Mouse (Mus musculus) limb, embryonic 15.5 days (tissue): ENCODE results near the gene Alkbh3. TPM values are rescaled to one million over a fixed set of nuclear protein-coding genes. Genes with fewer than 3 reads are reported as not detected.

ENCODE experiments used
- ATAC-seq: fragments of 200-750 bp; cut with Nextera tagmentation; 2 replicates; pipeline ENCODE4 v1.8.0; 2017; ENCODE audit warnings: low read depth, moderate TSS enrichment; ENCODE audit not compliant: insufficient number of reproducible peaks, low FRiP score, low TSS enrichment
- H3K27ac ChIP-seq: fragments of 300-500 bp; sonication (generic); 2 replicates; pipeline ENCODE4 v1.5.1; 2015; ENCODE audit warnings: moderate library complexity, mild to moderate bottlenecking, inconsistent platforms
- H3K27me3 ChIP-seq: fragments of 300-500 bp; sonication (generic); 2 replicates; pipeline ENCODE4 v1.6.1; 2015; ENCODE audit warnings: inconsistent platforms
- H3K36me3 ChIP-seq: fragments of 300-500 bp; sonication (generic); 2 replicates; pipeline ENCODE4 v1.6.1; 2015; ENCODE audit warnings: inconsistent platforms
- H3K4me1 ChIP-seq: fragments of 300-500 bp; sonication (generic); 2 replicates; pipeline ENCODE4 v1.6.1; 2015; ENCODE audit warnings: inconsistent platforms
- H3K4me2 ChIP-seq: fragments of 300-500 bp; sonication (generic); 2 replicates; pipeline ENCODE4 v1.6.1; 2015; ENCODE audit warnings: mild to moderate bottlenecking, inconsistent platforms
- H3K4me3 ChIP-seq: fragments of 300-500 bp; sonication (generic); 2 replicates; pipeline ENCODE4 v1.5.1; 2015; ENCODE audit warnings: mild to moderate bottlenecking, inconsistent platforms
- H3K9ac ChIP-seq: fragments of 300-500 bp; sonication (generic); 2 replicates; pipeline ENCODE4 v1.6.1; 2015; ENCODE audit warnings: inconsistent platforms
- H3K9me3 ChIP-seq: fragments of 300-500 bp; sonication (generic); 2 replicates; pipeline ENCODE4 v1.6.1; 2016; ENCODE audit warnings: inconsistent platforms
- WGBS: fragments of 180-500 bp; shearing (Covaris S2); methylation state at CpG from one replicate; pipeline ENCODE4 v1.1.7; 2015; 5-methylcytosine and 5-hydroxymethylcytosine counted together
- polyA plus RNA-seq: library from polyadenylated mRNA; unstranded; fragments of >200 nt; fragmentation: Nextera tagmentation; extraction: Ambion mirVana; gene quantifications from 2 replicates; pipeline ENCODE4 v1.2.1, GENCODE M21; 2015

Alkbh3 gene
- polyA plus RNA-seq, 1 experiment from 2014 or later: 63.1 TPM

DNA sequence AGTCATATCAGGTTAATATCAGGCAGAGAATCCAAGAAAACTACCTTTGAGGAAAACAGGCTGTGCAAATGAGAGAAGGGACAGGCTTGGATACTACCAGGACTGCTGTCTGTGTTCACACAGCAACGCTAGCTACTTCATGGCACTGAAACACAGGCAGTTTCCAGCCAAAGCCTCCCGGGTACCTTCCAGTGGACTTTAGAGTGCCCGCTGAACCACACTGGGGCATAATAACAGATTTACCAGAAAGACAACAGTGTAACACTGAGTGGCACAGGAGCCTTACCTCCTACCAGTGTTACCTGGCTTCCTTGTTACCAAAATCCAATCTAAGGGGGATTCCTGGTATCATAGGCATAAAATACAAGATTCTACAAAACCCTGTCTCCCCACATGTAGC is 31.9 kb upstream of the Alkbh3 start:
- ATAC-seq: no peak
- H3K36me3 ChIP-seq: peaks cover 2% of the 10 kb centered on the region; the same call in 1 of the 2 replicates
- H3K4me3 ChIP-seq: no peak overlapping the region
- H3K27me3 ChIP-seq: no peaks in the 10 kb centered on the region
- no peak overlapping the region for H3K4me2 ChIP-seq
- H3K27ac ChIP-seq: no peak overlapping the region
- 90% methylated on average over 3 of the region's 3 CpGs for WGBS
- H3K9ac ChIP-seq: no peak overlapping the region
- no peaks in the 10 kb centered on the region for H3K4me1 ChIP-seq
- H3K9me3 ChIP-seq: no peaks in the 10 kb centered on the region

DNA sequence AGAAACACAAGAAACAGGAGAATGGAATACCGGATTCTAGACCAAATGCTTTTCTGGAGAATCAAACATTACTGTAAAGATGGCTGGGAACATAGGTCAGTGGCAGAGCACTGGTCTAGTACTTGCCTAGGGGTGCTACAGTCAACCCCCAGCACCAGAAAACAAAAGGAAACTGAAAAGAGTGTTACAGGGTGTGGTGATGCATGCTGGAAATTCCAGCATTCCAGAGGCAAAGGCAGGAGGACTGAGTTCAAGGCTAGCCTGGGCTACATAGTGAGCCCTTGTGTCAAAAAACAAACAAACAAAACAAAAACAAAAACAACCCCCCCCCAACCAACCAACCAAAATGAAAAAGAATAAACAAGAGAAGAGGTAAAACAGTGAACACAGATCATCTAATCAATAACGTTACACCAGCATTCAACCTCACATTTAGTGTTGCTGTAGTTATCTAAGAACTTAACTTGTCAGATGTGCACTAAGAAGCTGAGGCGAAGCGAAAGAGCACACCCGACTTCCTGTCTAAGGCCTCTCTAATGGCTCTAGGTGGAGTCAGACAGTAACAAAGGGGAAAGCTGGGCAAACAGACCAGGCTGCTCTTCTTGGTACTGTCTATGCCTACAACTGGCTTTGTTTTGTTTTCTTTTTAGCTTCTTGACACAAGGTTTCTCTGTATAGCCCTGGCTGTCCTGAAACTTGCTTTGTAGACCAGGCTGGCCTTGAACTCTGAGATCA is 30.0 kb upstream of the Alkbh3 start:
- WGBS: 87% methylated on average over 5 of the region's 5 CpGs
- no peaks in the 10 kb centered on the region for H3K4me1 ChIP-seq
- peaks cover 2% of the 10 kb centered on the region; the same call in 1 of the 2 replicates for H3K36me3 ChIP-seq
- no peak overlapping the region for H3K9ac ChIP-seq
- H3K9me3 ChIP-seq: no peaks in the 10 kb centered on the region
- ATAC-seq: no peak
- H3K27me3 ChIP-seq: no peaks in the 10 kb centered on the region
- H3K27ac ChIP-seq: no peak overlapping the region
- no peak overlapping the region for H3K4me3 ChIP-seq
- H3K4me2 ChIP-seq: no peak overlapping the region

DNA sequence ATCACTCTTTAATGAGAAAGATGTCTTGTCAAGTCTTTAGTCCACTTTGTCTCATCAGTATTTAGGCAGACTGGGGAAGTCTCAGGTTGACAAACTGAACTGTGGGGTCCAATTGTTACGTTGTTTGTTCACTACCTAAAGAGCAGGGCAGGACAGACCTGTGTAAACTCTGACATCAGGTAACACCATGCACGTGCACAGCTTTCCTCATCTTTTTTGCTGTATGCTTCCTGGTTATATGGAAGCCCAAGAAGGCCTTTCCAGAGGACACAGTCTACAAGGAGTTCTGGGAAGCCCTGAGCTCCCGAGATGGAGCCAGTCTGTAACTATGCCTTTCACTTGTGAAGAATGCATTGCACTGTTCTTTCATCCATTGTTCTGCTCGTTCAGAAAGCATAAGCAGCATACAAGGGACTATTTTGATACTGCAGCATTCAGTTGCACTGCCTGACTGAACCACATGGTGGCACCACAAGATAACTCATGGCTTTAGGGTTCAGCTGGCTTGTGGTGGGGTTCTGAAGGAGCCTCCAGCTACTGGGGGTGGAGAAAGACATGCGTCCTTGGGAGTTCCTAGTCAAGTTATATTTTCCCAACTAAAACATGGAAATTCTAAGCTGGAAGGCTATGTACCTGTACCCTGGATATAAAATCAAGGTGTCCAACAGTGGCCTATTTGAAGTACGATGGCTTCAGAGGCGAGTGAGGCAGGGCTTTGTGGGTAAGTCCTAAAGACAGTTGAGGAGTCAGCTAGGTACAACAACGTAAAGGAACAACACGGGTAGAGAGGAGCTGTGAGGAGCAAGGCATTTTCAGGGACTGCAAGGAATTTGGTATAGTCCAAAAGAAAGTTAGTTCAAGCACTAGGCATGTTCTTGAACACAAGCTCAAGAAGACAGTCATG is 25.1 kb upstream of the Alkbh3 start:
- Histone ChIP-seq H3K27me3 (no peaks in the 10 kb centered on the region), H3K9me3 (no peaks in the 10 kb centered on the region), H3K9ac (no peak overlapping the region), H3K4me2 (no peak overlapping the region), H3K27ac (no peak overlapping the region), H3K4me1 (no peaks in the 10 kb centered on the region), H3K4me3 (no peak overlapping the region), H3K36me3 (peaks cover 22% of the 10 kb centered on the region)
- ATAC-seq: no peak
- WGBS: 74% methylated on average over 9 of the region's 9 CpGs

DNA sequence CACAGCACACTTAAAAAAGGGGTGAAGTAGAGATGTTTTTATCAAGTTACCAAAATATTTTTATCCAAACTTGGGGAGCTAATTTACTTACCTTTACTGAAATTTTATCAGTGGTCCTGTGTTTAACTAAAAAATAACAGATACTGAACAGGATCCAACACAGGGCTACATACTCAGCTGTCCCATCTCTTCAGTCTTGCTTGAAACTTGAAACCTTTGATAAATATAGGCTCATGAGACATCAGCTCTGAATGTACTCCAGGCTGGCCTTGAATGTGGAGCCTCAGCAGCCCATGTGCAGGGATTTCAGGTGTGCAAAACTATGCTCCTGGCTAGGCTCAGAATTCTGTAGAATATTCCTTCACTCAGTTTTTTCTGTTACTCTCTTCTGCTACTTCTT is 20.0 kb upstream of the Alkbh3 start:
- Histone ChIP-seq H3K4me1 (no peaks in the 10 kb centered on the region), H3K9me3 (no peaks in the 10 kb centered on the region), H3K27ac (no peak overlapping the region), H3K4me3 (no peak overlapping the region), H3K4me2 (no peak overlapping the region), H3K9ac (no peak overlapping the region), H3K36me3 (peaks cover 20% of the 10 kb centered on the region), H3K27me3 (no peaks in the 10 kb centered on the region)
- ATAC-seq: no peak

DNA sequence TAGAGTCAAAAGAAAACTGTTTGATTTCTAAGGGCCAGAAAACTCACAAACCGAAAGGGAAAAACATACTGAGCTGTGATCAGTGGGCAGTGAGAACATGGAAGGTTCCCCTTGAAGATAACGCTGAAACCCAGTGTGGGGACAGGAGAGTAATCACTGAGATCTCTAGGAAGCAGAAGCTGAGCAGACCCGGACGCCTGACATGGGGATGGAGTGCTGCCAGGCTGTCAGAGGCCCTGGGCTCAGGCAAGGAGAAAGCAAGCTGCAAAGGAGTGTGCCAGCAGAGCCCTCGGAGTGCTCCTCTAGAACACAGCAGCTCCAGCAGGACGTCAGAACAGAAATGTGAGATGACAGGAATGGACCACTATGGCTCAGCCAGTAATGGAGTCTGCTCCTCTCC is 14.0 kb upstream of the Alkbh3 start:
- Histone ChIP-seq H3K27ac (no peak overlapping the region), H3K36me3 (no peaks in the 10 kb centered on the region), H3K9ac (no peak overlapping the region), H3K27me3 (no peaks in the 10 kb centered on the region), H3K4me2 (no peak overlapping the region), H3K9me3 (no peaks in the 10 kb centered on the region), H3K4me3 (no peak overlapping the region), H3K4me1 (no peaks in the 10 kb centered on the region)
- WGBS: 61% methylated on average over 6 of the region's 6 CpGs
- no peak for ATAC-seq

DNA sequence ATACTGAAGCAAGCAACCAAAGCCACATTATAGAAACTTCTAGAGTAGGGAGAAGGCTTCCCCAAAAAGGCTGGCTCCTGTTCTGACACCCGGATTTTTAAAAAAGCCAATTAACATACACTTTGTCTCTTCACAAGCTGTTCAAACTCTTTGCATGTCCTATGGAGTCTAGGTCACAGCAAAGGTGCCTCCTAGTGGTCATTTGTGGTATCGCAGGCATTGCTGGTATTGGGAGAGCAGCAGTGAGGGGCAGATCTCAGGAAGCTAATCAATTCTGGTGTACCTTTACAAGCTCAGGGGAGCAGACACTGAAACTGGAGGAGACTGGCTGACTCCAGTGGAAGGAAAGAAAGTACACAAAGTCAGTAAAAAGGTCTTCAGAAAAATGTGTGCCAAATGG is 8.3 kb downstream of the Alkbh3 start:
- H3K27me3 ChIP-seq: no peaks in the 10 kb centered on the region
- H3K9ac ChIP-seq: no peak overlapping the region
- H3K4me3 ChIP-seq: no peak overlapping the region
- ATAC-seq: no peak
- H3K4me2 ChIP-seq: no peak overlapping the region
- no peak overlapping the region for H3K27ac ChIP-seq
- no peaks in the 10 kb centered on the region for H3K4me1 ChIP-seq
- H3K36me3 ChIP-seq: peaks cover 86% of the 10 kb centered on the region
- H3K9me3 ChIP-seq: no peaks in the 10 kb centered on the region
- 8% methylated on average over 2 of the region's 2 CpGs for WGBS

DNA sequence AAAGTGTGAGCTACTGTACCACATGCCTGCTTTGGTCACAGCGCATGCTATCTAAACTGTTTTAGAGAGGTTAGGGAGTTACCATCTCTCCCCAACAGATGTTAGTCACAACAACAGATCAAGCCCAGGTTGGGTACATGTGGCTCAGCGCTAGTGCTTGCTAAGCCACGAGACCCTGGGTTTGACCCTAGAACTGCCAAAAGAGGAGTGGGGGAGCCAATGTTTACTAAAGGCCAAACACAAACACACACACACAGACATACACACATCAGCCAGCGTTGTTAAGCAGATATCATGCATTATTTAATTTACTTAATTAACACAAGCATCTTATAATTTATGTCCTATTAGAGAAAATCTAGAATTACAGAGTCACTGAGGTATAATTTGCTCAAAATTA is 8.7 kb downstream of the Alkbh3 start:
- Histone ChIP-seq H3K27ac (no peak overlapping the region), H3K9ac (no peak overlapping the region), H3K36me3 (peaks cover 88% of the 10 kb centered on the region), H3K9me3 (no peaks in the 10 kb centered on the region), H3K4me3 (no peak overlapping the region), H3K4me1 (no peaks in the 10 kb centered on the region), H3K4me2 (no peak overlapping the region), H3K27me3 (no peaks in the 10 kb centered on the region)
- ATAC-seq: no peak
- WGBS: 80% methylated on average over 4 of the region's 4 CpGs

DNA sequence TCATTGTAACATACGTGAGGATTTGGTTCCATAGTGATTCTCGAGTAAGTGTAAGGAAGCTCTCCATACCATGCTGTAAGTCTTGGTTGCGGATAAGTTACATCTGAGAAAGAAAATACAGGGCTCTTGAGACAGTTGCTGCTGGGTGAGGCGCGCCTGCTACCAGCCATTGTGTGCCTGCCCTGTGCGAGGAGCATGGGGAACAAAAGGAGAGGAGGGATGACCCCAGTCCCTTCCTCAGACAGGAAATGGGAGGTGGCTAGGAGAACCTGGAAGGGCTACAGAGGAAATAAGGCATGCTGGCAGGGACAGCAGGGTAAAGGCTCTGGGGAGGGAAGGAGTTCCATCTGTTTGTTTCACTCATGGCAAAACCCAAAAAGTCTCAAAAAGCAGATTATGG is 9.2 kb downstream of the Alkbh3 start:
- no peaks in the 10 kb centered on the region for H3K27me3 ChIP-seq
- H3K36me3 ChIP-seq: peaks cover 88% of the 10 kb centered on the region
- no peak overlapping the region for H3K9ac ChIP-seq
- no peak overlapping the region for H3K4me2 ChIP-seq
- no peak for ATAC-seq
- H3K4me1 ChIP-seq: no peaks in the 10 kb centered on the region
- no peaks in the 10 kb centered on the region for H3K9me3 ChIP-seq
- WGBS: 82% methylated on average over 6 of the region's 6 CpGs
- H3K4me3 ChIP-seq: no peak overlapping the region
- no peak overlapping the region for H3K27ac ChIP-seq

DNA sequence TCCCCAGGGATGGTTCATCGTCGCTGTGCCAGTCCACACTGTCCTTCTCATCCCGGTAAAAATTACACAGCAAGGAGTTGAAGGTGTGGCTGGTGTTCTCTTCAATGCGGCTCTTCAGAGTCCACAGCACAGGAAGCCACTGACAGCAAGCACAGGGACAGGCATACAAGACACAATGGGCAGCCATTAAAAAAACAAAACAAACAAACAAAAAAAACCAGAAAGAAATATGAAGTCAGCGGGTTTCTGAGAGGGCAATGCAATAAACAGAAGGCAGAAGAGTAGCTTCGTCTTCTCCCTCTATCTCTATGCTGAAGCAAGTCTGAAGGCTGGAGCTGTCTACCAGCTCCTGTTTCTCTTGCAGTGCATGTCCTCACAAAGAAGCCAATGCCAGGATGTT is 14.4 kb downstream of the Alkbh3 start, which contains the start of gene Gm27027:
TSS of gene Gm27027 (minus strand) at position 101 of the 400 bp plus-strand sequence.
- Histone ChIP-seq H3K27me3 (no peaks in the 10 kb centered on the region), H3K27ac (no peak within 1 kb of the TSS), H3K9me3 (no peaks in the 10 kb centered on the region), H3K36me3 (peaks cover 88% of the 10 kb centered on the region), H3K4me2 (no peak within 1 kb of the TSS), H3K4me1 (no peaks in the 10 kb centered on the region), H3K9ac (no peak within 1 kb of the TSS), H3K4me3 (no peak within 1 kb of the TSS)
- 90% methylated on average over 6 of the region's 6 CpGs for WGBS
- ATAC-seq: no peak

DNA sequence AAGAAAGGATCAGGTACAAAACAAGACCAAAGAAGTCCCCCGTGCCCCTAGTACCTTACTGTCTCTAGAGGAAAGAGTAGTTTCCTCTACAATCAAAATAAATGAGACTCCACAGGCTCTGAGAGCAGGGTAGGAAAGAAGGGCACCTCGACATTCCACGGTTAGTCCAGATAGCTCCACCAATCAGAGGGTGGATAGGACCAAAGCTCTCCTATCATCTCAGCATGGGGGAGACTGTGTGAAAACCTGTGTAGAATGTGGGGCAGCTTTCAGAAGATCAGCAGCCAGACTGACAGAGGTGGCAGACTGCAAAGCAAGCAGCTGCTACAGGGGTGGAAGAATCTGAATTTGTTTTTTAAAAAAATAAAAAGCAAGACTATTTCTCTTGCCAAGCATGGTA is 17.8 kb downstream of the Alkbh3 start:
- no peak overlapping the region for H3K9ac ChIP-seq
- no peak overlapping the region for H3K27ac ChIP-seq
- no peaks in the 10 kb centered on the region for H3K9me3 ChIP-seq
- ATAC-seq: no peak
- no peaks in the 10 kb centered on the region for H3K27me3 ChIP-seq
- H3K36me3 ChIP-seq: peaks cover 95% of the 10 kb centered on the region
- no peaks in the 10 kb centered on the region for H3K4me1 ChIP-seq
- no peak overlapping the region for H3K4me2 ChIP-seq
- H3K4me3 ChIP-seq: no peak overlapping the region
- 70% methylated on average over 3 of the region's 3 CpGs for WGBS

DNA sequence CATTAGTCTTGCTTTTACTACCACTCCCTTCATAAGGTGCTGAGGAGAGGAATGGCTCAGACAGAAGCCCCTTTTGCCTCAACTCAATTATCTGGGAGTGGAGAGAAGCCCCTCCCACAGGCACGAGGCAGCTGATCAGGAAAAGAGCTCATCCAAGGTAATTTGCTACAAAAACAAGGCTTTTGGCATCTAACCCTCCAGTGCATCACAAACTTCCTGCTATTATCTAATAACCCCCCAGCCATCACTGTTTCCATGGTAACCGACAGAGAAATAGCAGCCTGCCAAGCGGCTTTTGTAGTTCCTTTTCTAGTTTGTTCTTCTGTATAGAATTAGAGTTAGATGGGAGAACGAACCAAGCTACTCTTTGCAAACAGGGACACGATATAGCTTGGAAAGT is 18.3 kb downstream of the Alkbh3 start:
- Histone ChIP-seq H3K4me1 (no peaks in the 10 kb centered on the region), H3K9ac (no peak overlapping the region), H3K9me3 (no peaks in the 10 kb centered on the region), H3K4me3 (no peak overlapping the region), H3K36me3 (peaks cover 93% of the 10 kb centered on the region), H3K27me3 (no peaks in the 10 kb centered on the region), H3K4me2 (no peak overlapping the region), H3K27ac (no peak overlapping the region)
- WGBS: 65% methylated on average over 5 of the region's 5 CpGs
- ATAC-seq: no peak

DNA sequence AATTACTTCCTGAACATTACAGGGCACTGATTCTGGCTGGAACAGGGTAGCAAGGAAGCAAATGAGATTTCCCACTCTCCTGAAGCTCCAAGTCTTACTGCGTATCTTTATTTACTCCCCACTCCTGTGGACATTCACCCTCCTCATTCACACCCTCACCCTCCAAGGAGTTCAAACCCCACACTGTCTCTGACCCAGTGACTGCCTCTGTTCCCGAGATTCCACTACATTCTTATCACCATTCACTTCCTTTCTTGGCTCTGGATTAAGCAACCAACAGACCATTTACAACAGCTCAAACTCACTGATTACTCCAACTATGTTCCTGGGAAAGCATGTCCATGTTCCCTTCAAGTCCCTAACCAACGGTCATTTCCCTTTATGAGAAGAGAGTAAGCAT is 19.3 kb downstream of the Alkbh3 start:
- H3K4me2 ChIP-seq: no peak overlapping the region
- no peak overlapping the region for H3K27ac ChIP-seq
- no peaks in the 10 kb centered on the region for H3K9me3 ChIP-seq
- H3K36me3 ChIP-seq: peaks cover 92% of the 10 kb centered on the region
- WGBS: 84% methylated on average over 3 of the region's 3 CpGs
- no peak overlapping the region for H3K9ac ChIP-seq
- no peak for ATAC-seq
- H3K4me3 ChIP-seq: no peak overlapping the region
- no peaks in the 10 kb centered on the region for H3K27me3 ChIP-seq
- no peaks in the 10 kb centered on the region for H3K4me1 ChIP-seq
